Mouse (Mus musculus) kidney, embryonic 15.5 days (tissue): ENCODE data around the gene Pde12. TPM values are rescaled to one million over a fixed set of nuclear protein-coding genes. Genes with fewer than 3 reads are reported as not detected.
"Not testable (repeated sequence)": the region's sequence is repeated elsewhere in the genome, so short reads cannot be mapped to it uniquely, and the experiment has no call there.

Source experiments
- ATAC-seq: fragments of 200-750 bp; cut with Nextera tagmentation; replicated peaks from 2 replicates; pipeline ENCODE4 v1.8.0; 2017; ENCODE audit warnings: moderate TSS enrichment; ENCODE audit not compliant: low FRiP score
- H3K27ac ChIP-seq: fragments of 300-500 bp; sonication (generic); 2 replicates; pipeline ENCODE4 v1.5.1; 2015; ENCODE audit warnings: mild to moderate bottlenecking, inconsistent platforms
- H3K27me3 ChIP-seq: fragments of 300-500 bp; sonication (generic); 2 replicates; pipeline ENCODE4 v1.6.1; 2015; ENCODE audit warnings: inconsistent platforms
- H3K36me3 ChIP-seq: fragments of 300-500 bp; sonication (generic); 2 replicates; pipeline ENCODE4 v1.6.1; 2015; ENCODE audit warnings: inconsistent platforms
- H3K4me1 ChIP-seq: fragments of 300-500 bp; sonication (generic); 2 replicates; pipeline ENCODE4 v1.6.1; 2015; ENCODE audit warnings: inconsistent platforms
- H3K4me2 ChIP-seq: fragments of 300-500 bp; sonication (generic); 2 replicates; pipeline ENCODE4 v1.6.1; 2015; ENCODE audit warnings: moderate library complexity, mild to moderate bottlenecking, inconsistent platforms
- H3K4me3 ChIP-seq: fragments of 300-500 bp; sonication (generic); replicated peaks from 2 replicates; pipeline ENCODE4 v1.5.1; 2015; ENCODE audit warnings: mild to moderate bottlenecking, inconsistent platforms
- H3K9ac ChIP-seq: fragments of 300-500 bp; sonication (generic); 2 replicates; pipeline ENCODE4 v1.6.1; 2015; ENCODE audit warnings: mild to moderate bottlenecking, inconsistent platforms
- H3K9me3 ChIP-seq: fragments of 300-500 bp; sonication (generic); replicated peaks from 2 replicates; pipeline ENCODE4 v1.6.1; 2016; ENCODE audit warnings: inconsistent platforms
- WGBS: fragments of 180-500 bp; shearing (Covaris S2); methylation state at CpG from one replicate; pipeline ENCODE4 v1.1.7; 2015; ENCODE audit warnings: mixed read lengths; 5-methylcytosine and 5-hydroxymethylcytosine counted together
- polyA plus RNA-seq: library from polyadenylated mRNA; unstranded; fragments of >200 nt; fragmentation: Nextera tagmentation; extraction: Ambion mirVana; gene quantifications from 2 replicates; pipeline ENCODE4 v1.2.1, GENCODE M21; 2015

Gene Pde12
- polyA plus RNA-seq: 9.7 and 9.9 TPM in 2 replicates

DNA sequence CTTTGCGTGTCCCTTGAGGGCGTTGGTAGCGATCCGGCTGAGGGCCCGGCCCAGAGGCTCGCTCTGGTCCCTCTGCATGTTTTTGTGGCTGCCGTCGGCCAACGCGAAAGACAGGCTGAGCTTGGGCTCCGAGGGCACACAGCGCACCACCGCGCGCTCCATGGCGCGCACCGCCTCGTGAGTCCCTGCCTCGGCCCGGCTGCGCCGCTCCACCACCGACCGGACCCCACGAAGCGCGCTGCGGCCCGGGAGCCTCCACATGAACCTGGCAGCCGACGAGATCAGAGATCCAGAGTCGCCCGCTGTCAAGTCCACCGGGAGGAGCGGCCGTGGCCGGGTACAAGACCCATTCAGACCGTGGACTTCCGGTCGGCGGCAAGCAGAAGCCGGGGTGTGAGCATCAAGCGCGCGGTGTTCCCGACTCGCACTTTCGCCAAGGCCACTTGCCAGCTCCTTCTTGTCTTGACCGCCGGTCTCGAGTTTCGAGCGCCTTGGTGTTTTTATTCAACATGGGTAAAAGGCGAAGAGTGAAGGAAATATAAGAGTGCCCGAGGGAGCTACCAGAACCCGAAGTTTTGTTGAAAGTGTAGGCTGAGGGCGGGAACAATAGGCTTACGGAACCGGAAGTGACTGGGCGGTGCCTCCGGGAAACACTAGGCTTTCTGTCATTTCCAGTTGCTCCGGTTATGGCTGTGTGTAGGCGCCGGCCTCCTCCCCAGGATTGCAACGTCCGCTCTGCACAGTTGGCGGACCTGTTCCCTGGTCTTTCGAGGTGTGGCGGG lies at the start of gene Pde12:
Gene Pde12 (minus strand): TSS at position 592 of the 782 bp plus-strand sequence.
- H3K36me3 ChIP-seq: peaks cover 21% of the 10 kb centered on the region
- peak within 1 kb of the TSS; percentile 86 for H3K9ac ChIP-seq
- H3K9me3 ChIP-seq: no peaks in the 10 kb centered on the region
- H3K27ac ChIP-seq: peak within 1 kb of the TSS; percentile 93
- H3K4me1 ChIP-seq: peaks cover 22% of the 10 kb centered on the region
- ATAC-seq: peak; percentile 94
- peak within 1 kb of the TSS; percentile 90 for H3K4me2 ChIP-seq
- H3K27me3 ChIP-seq: no peaks in the 10 kb centered on the region
- WGBS: under 1% methylated on average over 70 of the region's 70 CpGs
- peak within 1 kb of the TSS; percentile 90 for H3K4me3 ChIP-seq

DNA sequence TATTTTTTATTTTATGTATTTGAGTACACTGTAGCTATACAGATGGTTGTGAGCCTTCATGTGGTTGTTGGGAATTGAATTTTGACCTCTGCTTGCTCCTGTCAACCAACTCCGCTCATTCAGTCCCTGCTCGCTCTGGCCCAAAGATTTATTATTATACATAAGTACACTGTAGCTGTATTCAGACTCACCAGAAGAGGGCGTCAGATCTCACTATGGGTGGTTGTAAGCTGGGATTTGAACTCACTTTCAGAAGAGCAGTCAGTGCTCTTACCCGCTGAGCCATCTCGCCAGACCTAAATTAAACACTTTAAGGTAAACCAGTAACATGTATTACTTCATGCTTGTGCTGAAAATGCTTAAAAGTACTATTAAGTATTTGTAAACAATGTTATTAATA lies 35.6 kb upstream of the Pde12 start:
- not testable (repeated sequence) for H3K9ac ChIP-seq, ATAC-seq
- 83% methylated on average over 5 of the region's 5 CpGs for WGBS

DNA sequence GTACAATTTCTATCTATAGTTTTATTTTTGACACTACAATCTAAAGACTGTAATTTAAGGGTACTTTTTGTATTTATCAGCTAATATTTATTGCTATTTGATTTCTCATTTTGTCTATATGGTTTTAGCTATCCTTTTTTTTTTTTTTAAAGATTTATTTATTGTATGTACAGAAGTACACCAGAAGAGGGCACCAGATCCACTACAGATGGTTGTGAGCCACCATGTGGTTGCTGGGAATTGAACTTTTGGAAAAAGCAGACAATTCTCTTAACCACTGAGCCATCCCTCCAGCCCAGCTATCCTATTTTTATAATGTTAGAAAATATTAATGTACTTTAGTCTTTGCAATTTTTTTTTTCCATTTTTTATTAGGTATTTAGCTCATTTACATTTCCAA lies 28.2 kb upstream of the Pde12 start:
- no peaks in the 10 kb centered on the region for H3K36me3 ChIP-seq
- H3K4me1 ChIP-seq: no peaks in the 10 kb centered on the region
- no peak overlapping the region for H3K9ac ChIP-seq
- no peak for ATAC-seq
- H3K9me3 ChIP-seq: no peaks in the 10 kb centered on the region
- no peaks in the 10 kb centered on the region for H3K27me3 ChIP-seq
- no peak overlapping the region for H3K4me2 ChIP-seq
- H3K4me3 ChIP-seq: no peak overlapping the region
- H3K27ac ChIP-seq: no peak overlapping the region

More for the DNA sequence above, 35.6 kb upstream of the Pde12 start:
- not testable (repeated sequence) for H3K36me3 ChIP-seq, H3K4me1 ChIP-seq, H3K27ac ChIP-seq, H3K4me2 ChIP-seq, H3K4me3 ChIP-seq, H3K9me3 ChIP-seq, H3K27me3 ChIP-seq

DNA sequence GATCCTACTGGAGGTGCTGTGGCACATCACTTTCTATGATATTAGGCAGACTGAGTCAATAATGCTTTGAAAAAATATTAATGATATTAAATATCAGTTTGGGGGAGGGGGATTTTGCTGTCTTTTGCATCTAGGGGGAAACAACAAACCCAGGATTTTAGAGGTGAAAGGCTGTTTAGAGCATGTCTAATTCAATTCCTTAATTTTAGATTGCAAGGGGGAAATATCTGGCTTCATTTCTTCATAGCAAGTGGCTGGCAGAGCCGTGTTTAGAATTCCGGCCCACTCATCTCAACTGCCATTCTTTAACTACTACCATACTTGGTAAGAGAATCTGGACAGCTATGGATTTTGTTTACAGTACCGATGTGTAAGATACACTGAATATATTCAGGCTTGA lies 23.3 kb upstream of the Pde12 start, which contains the start of gene Dnah12:
Gene Dnah12 (plus strand): TSS at position 301 of the 400 bp plus-strand sequence.
- no peaks in the 10 kb centered on the region for H3K9me3 ChIP-seq
- 90% methylated on average over 3 of the region's 3 CpGs for WGBS
- H3K36me3 ChIP-seq: no peaks in the 10 kb centered on the region
- H3K27me3 ChIP-seq: no peaks in the 10 kb centered on the region
- no peaks in the 10 kb centered on the region for H3K4me1 ChIP-seq
- H3K9ac ChIP-seq: no peak within 1 kb of the TSS
- ATAC-seq: no peak
- no peak within 1 kb of the TSS for H3K27ac ChIP-seq
- H3K4me2 ChIP-seq: no peak within 1 kb of the TSS
- no peak within 1 kb of the TSS for H3K4me3 ChIP-seq

- Histone ChIP-seq H3K36me3 (no peaks in the 10 kb centered on the region), H3K4me1 (no peaks in the 10 kb centered on the region), H3K9ac (no peak overlapping the region), H3K9me3 (no peaks in the 10 kb centered on the region), H3K4me3 (no peak overlapping the region), H3K27me3 (no peaks in the 10 kb centered on the region), H3K27ac (0 out of 2 replicates have a peak overlapping the region, but pooled peaks have one; percentile 37), H3K4me2 (no peak overlapping the region)
- 53% methylated on average over 2 of the region's 2 CpGs for WGBS
- no peak for ATAC-seq
Measured at GRCm38 (mm10) chr14:26691363-26691762, 21.7 kb upstream of the Pde12 start.

DNA sequence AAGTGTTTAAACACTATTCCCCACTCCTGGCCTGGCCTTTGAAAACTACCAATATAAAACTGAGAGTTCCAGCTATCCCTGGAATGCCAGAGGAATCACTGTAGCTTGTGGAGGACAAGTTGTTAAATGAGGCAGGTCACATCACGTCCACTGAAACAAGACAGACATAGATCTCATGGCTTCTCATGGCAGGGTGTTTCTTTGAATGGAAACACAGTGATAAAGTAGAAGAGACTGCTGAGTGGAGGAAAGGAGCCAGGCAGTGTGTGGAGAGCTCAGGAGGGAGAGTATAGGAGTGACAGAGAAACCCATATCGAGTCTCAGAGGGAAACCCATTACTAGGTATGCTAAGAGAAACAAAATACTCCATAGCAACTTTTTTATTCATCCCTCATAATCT lies 21.0 kb upstream of the Pde12 start:
- Histone ChIP-seq H3K9ac (no peak overlapping the region), H3K4me1 (no peaks in the 10 kb centered on the region), H3K4me2 (no peak overlapping the region), H3K27me3 (peaks cover 4% of the 10 kb centered on the region; the same call in 1 of the 2 replicates), H3K9me3 (no peaks in the 10 kb centered on the region), H3K36me3 (no peaks in the 10 kb centered on the region), H3K4me3 (no peak overlapping the region), H3K27ac (no peak overlapping the region)
- no peak for ATAC-seq
- WGBS: 58% methylated on average over 2 of the region's 2 CpGs

GRCm38 (mm10) chr14:26675791-26676190 lies 6.1 kb upstream of the Pde12 start:
- H3K36me3 ChIP-seq: no peaks in the 10 kb centered on the region
- H3K27ac ChIP-seq: peak overlapping the region; percentile 72; the same call in 1 of the 2 replicates
- peak overlapping the region; percentile 35 for H3K4me2 ChIP-seq
- H3K27me3 ChIP-seq: no peaks in the 10 kb centered on the region
- WGBS: 83% methylated on average over 5 of the region's 5 CpGs
- no peaks in the 10 kb centered on the region for H3K9me3 ChIP-seq
- H3K4me3 ChIP-seq: no peak overlapping the region
- ATAC-seq: no peak
- H3K4me1 ChIP-seq: no peaks in the 10 kb centered on the region
- H3K9ac ChIP-seq: no peak overlapping the region

DNA sequence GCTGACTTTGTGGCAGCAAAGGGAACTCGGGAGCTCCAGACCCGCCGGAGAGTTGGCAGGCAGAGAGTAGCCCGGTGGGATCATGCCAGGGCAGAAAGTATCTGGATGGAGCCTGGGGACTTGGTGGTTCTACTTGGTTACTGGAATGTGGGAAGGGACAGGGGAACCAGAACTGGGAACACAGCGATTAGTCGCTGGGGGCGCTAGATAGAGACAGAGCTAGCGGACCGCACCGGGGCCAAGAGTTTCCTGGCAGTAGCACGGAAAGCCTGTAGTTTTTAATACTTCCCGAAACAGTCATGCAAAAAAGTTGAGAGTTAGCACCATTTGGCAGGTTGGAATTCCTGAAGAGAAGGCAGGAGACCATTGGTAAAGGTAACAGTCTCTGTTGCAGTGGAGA lies 5.7 kb upstream of the Pde12 start:
- no peaks in the 10 kb centered on the region for H3K27me3 ChIP-seq
- WGBS: 28% methylated on average over 12 of the region's 12 CpGs
- peaks cover 4% of the 10 kb centered on the region for H3K4me1 ChIP-seq
- no peaks in the 10 kb centered on the region for H3K36me3 ChIP-seq
- no peak for ATAC-seq
- peak overlapping the region; percentile 72 for H3K27ac ChIP-seq
- H3K9me3 ChIP-seq: no peaks in the 10 kb centered on the region
- H3K9ac ChIP-seq: no peak overlapping the region
- H3K4me2 ChIP-seq: peak overlapping the region; percentile 35
- no peak overlapping the region; the same call in 1 of the 2 replicates for H3K4me3 ChIP-seq

- WGBS: 74% methylated on average over 2 of the region's 2 CpGs
- H3K4me3 ChIP-seq, H3K9ac ChIP-seq, H3K9me3 ChIP-seq, H3K4me2 ChIP-seq, H3K27me3 ChIP-seq, H3K36me3 ChIP-seq, H3K4me1 ChIP-seq, ATAC-seq: not testable (repeated sequence)
- peak overlapping the region; percentile 72 for H3K27ac ChIP-seq
Measured at GRCm38 (mm10) chr14:26674476-26675169, 4.9 kb upstream of the Pde12 start.

DNA sequence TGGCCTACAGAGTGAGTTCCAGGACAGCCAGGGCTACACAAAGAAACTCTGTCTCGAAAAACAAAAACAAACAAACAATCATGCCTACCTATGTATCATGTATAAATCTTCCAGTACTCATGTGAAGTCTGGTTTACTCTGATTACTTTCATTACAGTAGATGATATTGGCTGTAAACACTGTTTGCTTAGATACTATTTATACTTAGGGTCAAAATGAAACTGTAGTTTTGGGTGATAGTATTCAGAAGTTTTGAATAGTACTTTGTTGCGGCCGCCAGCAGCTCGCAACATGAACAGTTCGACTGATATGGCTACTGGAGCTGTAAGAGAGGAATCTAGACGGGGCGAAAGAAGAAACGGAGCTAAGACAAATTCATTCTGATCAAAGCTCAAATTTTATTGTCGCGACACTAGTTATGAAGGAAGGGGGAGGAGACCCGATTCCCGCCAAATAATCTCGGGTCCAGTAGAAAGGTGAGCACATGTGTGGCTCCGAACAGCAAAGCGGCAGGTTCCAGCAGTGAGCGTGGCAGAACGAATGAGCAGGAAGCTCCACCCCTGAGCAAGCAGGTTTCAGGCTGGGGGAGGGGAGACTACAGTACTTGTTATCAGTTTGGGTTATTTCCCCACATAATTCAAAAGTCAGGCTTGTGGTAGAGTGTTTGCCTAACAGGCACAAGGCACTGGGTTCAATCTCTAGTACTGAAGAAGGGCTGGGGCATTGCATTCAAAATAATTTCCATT lies 2.4 kb upstream of the Pde12 start:
- H3K9ac ChIP-seq, H3K27me3 ChIP-seq, H3K27ac ChIP-seq, H3K4me2 ChIP-seq, ATAC-seq, H3K9me3 ChIP-seq, H3K4me3 ChIP-seq, H3K36me3 ChIP-seq: not testable (repeated sequence)
- peaks cover 14% of the 10 kb centered on the region for H3K4me1 ChIP-seq
- 64% methylated on average over 17 of the region's 17 CpGs for WGBS

- Histone ChIP-seq H3K27ac (no peak overlapping the region), H3K27me3 (no peaks in the 10 kb centered on the region), H3K36me3 (peaks cover 8% of the 10 kb centered on the region), H3K4me3 (no peak overlapping the region), H3K9ac (no peak overlapping the region), H3K4me1 (peaks cover 22% of the 10 kb centered on the region), H3K9me3 (no peaks in the 10 kb centered on the region), H3K4me2 (peak overlapping the region; percentile 90; the same call in 1 of the 2 replicates)
- ATAC-seq: no peak
Measured at GRCm38 (mm10) chr14:26670964-26671363, 1.3 kb upstream of the Pde12 start.
